Mouse (Mus musculus) limb, embryonic 13.5 days (tissue): ENCODE data around the gene Cubn. TPM values are rescaled to one million over a fixed set of nuclear protein-coding genes. Genes with fewer than 3 reads are reported as not detected.

Source experiments
- ATAC-seq: fragments of 200-750 bp; cut with Nextera tagmentation; 2 replicates; pipeline ENCODE4 v1.8.0; 2017; ENCODE audit warnings: low read depth, moderate number of reproducible peaks, moderate TSS enrichment; ENCODE audit not compliant: low FRiP score
- H3K27ac ChIP-seq: fragments of 300-500 bp; sonication (generic); 2 replicates; pipeline ENCODE4 v1.5.1; 2015; ENCODE audit warnings: inconsistent platforms, mild to moderate bottlenecking, moderate library complexity
- H3K27me3 ChIP-seq: fragments of 300-500 bp; sonication (generic); 2 replicates; pipeline ENCODE4 v1.6.1; 2015; ENCODE audit warnings: mild to moderate bottlenecking, inconsistent platforms
- H3K36me3 ChIP-seq: fragments of 300-500 bp; sonication (generic); 2 replicates; pipeline ENCODE4 v1.6.1; 2015; ENCODE audit warnings: inconsistent platforms, mild to moderate bottlenecking, moderate library complexity
- H3K4me1 ChIP-seq: fragments of 300-500 bp; sonication (generic); 2 replicates; pipeline ENCODE4 v1.6.1; 2015; ENCODE audit warnings: inconsistent platforms
- H3K4me2 ChIP-seq: fragments of 300-500 bp; sonication (generic); replicated peaks from 2 replicates; pipeline ENCODE4 v1.6.1; 2015; ENCODE audit warnings: inconsistent platforms, mild to moderate bottlenecking, moderate library complexity
- H3K4me3 ChIP-seq: fragments of 300-500 bp; sonication (generic); 2 replicates; pipeline ENCODE4 v1.5.1; 2015; ENCODE audit warnings: moderate library complexity, mild to moderate bottlenecking, inconsistent platforms
- H3K9ac ChIP-seq: fragments of 300-500 bp; sonication (generic); 2 replicates; pipeline ENCODE4 v1.6.1; 2015; ENCODE audit warnings: mild to moderate bottlenecking, inconsistent platforms
- H3K9me3 ChIP-seq: fragments of 300-500 bp; sonication (generic); 2 replicates; pipeline ENCODE4 v1.6.1; 2016; ENCODE audit warnings: inconsistent platforms
- WGBS: fragments of 180-500 bp; shearing (Covaris S2); methylation state at CpG from one replicate; pipeline ENCODE4 v1.1.7; 2015; 5-methylcytosine and 5-hydroxymethylcytosine counted together
- polyA plus RNA-seq: library from polyadenylated mRNA; unstranded; fragments of >200 nt; fragmentation: Nextera tagmentation; extraction: Ambion mirVana; gene quantifications from 2 replicates; pipeline ENCODE4 v1.2.1, GENCODE M21; 2015

Cubn gene
- polyA plus RNA-seq, 1 experiment from 2014 or later: 0.19 TPM

DNA sequence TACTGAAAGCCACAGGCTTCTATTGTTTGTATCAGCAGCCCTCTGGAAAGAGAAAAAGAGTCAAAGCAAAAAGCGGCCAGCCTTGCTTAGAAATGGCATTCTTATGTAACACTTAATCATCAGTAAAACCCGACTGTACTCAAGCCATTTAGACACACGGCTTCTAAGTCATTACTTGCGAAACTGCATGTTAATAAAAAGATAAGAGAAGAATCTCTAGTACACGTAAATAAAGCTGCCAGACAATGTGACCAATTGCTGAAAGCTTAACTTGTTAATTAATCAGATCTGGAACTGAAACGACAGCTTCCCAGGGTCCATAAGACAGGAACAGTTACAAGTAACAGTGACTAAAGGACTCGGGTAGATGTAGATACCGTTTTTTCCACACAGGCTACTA lies 30.5 kb upstream of the Cubn start:
- Histone ChIP-seq H3K9ac (no peak overlapping the region), H3K4me3 (no peak overlapping the region), H3K36me3 (peaks cover 10% of the 10 kb centered on the region), H3K4me1 (no peaks in the 10 kb centered on the region), H3K27ac (no peak overlapping the region), H3K27me3 (no peaks in the 10 kb centered on the region), H3K4me2 (no peak overlapping the region), H3K9me3 (no peaks in the 10 kb centered on the region)
- no peak for ATAC-seq
- WGBS: 49% methylated on average over 8 of the region's 8 CpGs

DNA sequence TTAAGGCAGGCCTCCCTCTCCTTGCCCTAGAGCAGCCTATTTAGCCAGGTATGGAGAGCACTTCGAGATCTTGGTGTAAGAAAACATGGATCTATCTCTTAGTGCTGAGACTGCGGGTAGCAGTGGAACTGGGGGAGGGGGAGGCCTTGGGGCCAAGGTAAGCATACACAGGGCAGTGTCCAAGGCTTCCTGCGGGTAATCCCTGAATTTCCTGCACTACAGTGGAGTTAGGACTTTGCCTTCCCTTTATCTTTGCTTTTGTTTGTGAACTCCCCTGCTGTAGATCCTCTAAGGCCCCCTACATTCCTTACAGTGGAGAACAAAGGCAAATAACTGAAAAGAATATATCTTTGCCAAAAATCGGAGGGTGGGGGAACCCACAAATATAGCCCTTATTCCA lies 23.3 kb upstream of the Cubn start:
- no peaks in the 10 kb centered on the region for H3K4me1 ChIP-seq
- no peak overlapping the region for H3K4me3 ChIP-seq
- no peak overlapping the region for H3K9ac ChIP-seq
- peaks cover 19% of the 10 kb centered on the region for H3K36me3 ChIP-seq
- no peak overlapping the region for H3K27ac ChIP-seq
- ATAC-seq: no peak
- 74% methylated on average over 4 of the region's 4 CpGs for WGBS
- no peaks in the 10 kb centered on the region for H3K9me3 ChIP-seq
- no peaks in the 10 kb centered on the region for H3K27me3 ChIP-seq
- H3K4me2 ChIP-seq: no peak overlapping the region

DNA sequence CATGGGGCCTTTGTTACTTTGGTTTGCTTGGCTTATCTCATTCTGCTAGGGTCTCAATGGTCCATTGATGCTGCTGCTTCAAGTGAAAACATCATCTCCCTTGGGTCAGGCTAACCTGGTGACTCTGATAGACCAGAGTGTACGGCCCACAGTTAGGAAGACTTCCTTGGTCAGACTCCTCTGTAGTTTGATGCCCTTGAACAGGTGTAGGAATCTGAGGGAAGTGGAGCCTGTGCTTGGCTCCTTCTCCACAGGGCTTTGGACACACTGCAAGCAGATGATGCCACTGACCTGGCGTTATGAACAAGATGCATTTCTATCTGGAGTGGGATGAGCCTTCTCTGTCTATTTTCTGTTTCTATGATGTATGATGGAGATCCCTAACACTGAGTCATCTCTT lies 11.1 kb upstream of the Cubn start:
- H3K4me1 ChIP-seq: peaks cover 5% of the 10 kb centered on the region; the same call in 1 of the 2 replicates
- no peak overlapping the region for H3K9ac ChIP-seq
- no peak overlapping the region for H3K4me2 ChIP-seq
- no peak overlapping the region for H3K27ac ChIP-seq
- no peak overlapping the region for H3K4me3 ChIP-seq
- ATAC-seq: no peak
- 86% methylated on average over 2 of the region's 2 CpGs for WGBS
- H3K27me3 ChIP-seq: no peaks in the 10 kb centered on the region
- no peaks in the 10 kb centered on the region for H3K9me3 ChIP-seq
- no peaks in the 10 kb centered on the region for H3K36me3 ChIP-seq

DNA sequence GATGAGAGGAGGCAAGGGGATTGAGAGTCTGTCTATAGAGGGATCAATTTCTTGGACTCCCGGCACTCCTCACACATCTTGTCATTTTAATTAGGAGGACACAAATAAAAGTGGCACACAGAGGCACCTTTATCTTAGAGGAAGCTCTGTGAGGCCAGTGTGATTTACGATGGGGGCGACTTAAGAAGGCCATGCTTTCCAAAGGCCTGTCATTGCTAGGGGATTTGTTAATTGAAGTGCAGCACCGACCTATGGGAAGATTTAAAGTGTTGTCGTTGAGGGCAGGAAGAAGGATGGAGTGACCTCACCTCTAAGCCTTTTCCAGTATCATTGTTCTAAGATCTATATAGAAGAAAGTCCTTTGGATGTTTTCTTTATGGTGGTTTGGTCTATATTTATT lies 9.9 kb upstream of the Cubn start:
- H3K27ac ChIP-seq: no peak overlapping the region
- no peaks in the 10 kb centered on the region for H3K36me3 ChIP-seq
- no peaks in the 10 kb centered on the region for H3K9me3 ChIP-seq
- H3K27me3 ChIP-seq: no peaks in the 10 kb centered on the region
- no peak overlapping the region for H3K4me3 ChIP-seq
- WGBS: 19% methylated on average over 5 of the region's 5 CpGs
- no peak overlapping the region for H3K4me2 ChIP-seq
- H3K4me1 ChIP-seq: peaks cover 4% of the 10 kb centered on the region; the same call in 1 of the 2 replicates
- ATAC-seq: no peak
- no peak overlapping the region for H3K9ac ChIP-seq

DNA sequence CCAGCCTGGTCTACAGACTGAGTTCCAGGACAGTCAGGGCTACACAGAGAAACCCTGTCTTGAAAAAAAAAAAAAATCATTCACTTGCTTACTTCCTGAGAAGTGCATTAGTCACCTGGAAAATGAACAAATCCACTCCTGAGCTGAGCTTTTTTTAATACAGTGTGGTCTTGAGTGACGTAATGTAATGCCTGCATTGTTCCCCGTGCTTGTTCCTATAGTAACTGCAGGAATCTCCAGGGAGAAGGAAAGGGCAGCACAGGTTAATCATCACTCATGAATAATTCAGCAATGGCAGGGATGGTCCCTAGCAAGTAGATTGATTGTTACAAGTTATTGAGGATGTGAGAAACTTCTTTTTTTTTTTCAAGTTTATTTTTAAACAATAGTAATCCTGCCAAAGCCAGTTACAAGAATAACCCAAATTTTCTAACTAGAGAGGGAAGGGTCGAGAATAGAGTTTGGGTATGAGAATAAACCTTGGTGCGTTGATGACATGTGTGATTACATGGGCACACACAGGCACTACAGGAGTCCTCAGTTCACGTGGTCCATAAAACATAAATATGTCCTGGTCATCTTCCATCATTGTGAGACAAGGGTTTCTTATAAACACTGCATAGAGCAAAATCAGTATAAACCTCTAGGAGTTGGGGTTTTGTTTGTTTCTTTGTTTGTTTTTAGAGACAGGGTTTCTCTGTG lies 8.8 kb upstream of the Cubn start:
- no peak overlapping the region for H3K27ac ChIP-seq
- WGBS: 77% methylated on average over 5 of the region's 5 CpGs
- no peak overlapping the region for H3K4me3 ChIP-seq
- H3K9me3 ChIP-seq: no peaks in the 10 kb centered on the region
- H3K9ac ChIP-seq: no peak overlapping the region
- H3K27me3 ChIP-seq: no peaks in the 10 kb centered on the region
- H3K36me3 ChIP-seq: no peaks in the 10 kb centered on the region
- no peak overlapping the region for H3K4me2 ChIP-seq
- no peaks in the 10 kb centered on the region for H3K4me1 ChIP-seq
- ATAC-seq: no peak

DNA sequence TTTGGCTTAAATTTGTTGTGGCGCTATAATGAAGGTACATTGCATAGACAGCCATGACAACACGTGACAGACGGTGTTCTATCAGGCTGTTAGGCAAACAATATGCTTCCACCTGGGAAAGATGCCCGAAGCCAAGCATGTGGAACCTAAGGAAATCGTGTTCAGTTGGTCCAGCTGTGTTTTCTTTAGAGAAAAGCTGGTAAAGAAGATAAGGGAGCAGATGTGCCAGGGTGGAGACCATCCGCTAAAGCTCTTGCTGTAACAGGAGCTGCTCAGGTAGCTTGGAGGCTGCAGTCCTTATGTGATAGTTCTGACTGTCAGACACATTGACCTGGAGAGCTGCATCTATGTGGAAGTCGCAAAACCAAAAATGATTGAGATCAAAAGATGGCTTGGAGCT lies 7.6 kb upstream of the Cubn start:
- Histone ChIP-seq H3K9ac (no peak overlapping the region), H3K27ac (no peak overlapping the region), H3K4me3 (no peak overlapping the region), H3K4me1 (no peaks in the 10 kb centered on the region), H3K36me3 (no peaks in the 10 kb centered on the region), H3K27me3 (no peaks in the 10 kb centered on the region), H3K4me2 (no peak overlapping the region), H3K9me3 (no peaks in the 10 kb centered on the region)
- ATAC-seq: no peak
- 77% methylated on average over 7 of the region's 7 CpGs for WGBS

DNA sequence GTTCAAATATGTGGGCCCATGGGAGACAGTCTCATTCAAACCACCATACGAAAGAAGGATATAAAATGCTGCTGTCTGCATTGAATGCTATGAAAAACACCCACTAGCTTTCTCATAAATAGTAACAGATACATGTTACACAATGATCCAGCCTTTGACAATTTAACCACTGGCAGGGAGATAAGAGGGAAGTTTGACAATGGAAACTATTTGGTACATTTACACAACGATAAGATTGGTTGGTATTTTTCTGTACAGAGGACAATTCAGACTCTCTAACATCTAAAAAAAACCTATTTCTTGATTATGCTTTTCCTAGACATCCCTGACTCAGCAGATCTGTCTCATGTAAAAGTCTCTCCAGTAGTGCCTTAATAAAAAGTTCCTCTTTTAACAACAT lies 4.5 kb upstream of the Cubn start:
- H3K27me3 ChIP-seq: no peaks in the 10 kb centered on the region

DNA sequence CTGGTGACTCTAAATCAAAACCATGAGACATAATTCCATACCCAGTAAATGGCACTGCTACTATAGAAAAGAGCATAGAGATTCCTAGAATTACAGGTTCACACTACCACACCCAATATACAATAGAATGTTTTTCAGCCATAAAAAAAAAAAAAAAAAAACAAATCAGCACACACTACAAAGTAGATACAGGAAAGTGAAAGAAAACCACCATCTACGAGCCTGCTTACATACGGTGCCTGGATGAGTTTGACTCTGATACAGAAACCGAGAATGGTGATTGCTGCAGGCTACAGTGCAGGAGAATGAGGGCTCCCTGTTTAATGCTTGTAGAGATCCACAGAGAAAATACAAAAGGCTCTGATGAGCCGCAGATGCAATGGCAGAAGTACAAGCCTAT lies 1.3 kb upstream of the Cubn start:
- Histone ChIP-seq H3K9ac (no peak overlapping the region), H3K9me3 (no peaks in the 10 kb centered on the region), H3K27ac (no peak overlapping the region), H3K27me3 (no peaks in the 10 kb centered on the region), H3K36me3 (no peaks in the 10 kb centered on the region), H3K4me1 (peaks cover 12% of the 10 kb centered on the region; the same call in 1 of the 2 replicates), H3K4me2 (no peak overlapping the region), H3K4me3 (no peak overlapping the region)
- ATAC-seq: no peak
- 71% methylated on average over 4 of the region's 4 CpGs for WGBS

More for the DNA sequence above, 4.5 kb upstream of the Cubn start:
- ATAC-seq: no peak
- Histone ChIP-seq H3K9me3 (no peaks in the 10 kb centered on the region), H3K4me1 (peaks cover 8% of the 10 kb centered on the region; the same call in 1 of the 2 replicates), H3K9ac (no peak overlapping the region), H3K36me3 (no peaks in the 10 kb centered on the region), H3K4me3 (no peak overlapping the region), H3K27ac (no peak overlapping the region), H3K4me2 (no peak overlapping the region)
- 68% methylated on average over 2 of the region's 2 CpGs for WGBS

DNA sequence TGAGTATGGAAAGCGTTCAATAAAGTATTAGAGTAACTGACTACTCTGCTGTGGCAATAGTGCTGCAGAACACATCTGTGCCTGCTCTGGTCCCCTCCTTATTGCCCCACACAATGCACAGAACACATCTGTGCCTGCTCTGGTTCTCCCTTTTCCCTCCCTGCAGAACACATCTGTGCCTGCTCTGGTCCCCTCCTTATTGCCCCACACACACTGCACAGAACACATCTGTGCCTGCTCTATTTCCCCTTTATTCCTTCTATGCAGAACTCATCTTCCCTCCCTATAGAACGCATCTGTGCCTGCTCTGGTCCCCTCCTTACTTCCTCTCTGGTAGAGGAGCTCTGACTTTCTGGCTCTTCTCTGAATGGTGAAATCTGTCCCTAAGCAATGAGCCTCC lies 1.1 kb downstream of the Cubn start:
- Histone ChIP-seq H3K9ac (no peak overlapping the region), H3K9me3 (no peaks in the 10 kb centered on the region), H3K27ac (no peak overlapping the region; the same call in 1 of the 2 replicates), H3K27me3 (no peaks in the 10 kb centered on the region), H3K4me1 (peaks cover 12% of the 10 kb centered on the region; the same call in 1 of the 2 replicates), H3K36me3 (no peaks in the 10 kb centered on the region), H3K4me2 (no peak overlapping the region), H3K4me3 (no peak overlapping the region)
- 69% methylated on average over 2 of the region's 2 CpGs for WGBS
- 0 out of 2 replicates have a peak, but pooled peaks have one; percentile 51 for ATAC-seq

DNA sequence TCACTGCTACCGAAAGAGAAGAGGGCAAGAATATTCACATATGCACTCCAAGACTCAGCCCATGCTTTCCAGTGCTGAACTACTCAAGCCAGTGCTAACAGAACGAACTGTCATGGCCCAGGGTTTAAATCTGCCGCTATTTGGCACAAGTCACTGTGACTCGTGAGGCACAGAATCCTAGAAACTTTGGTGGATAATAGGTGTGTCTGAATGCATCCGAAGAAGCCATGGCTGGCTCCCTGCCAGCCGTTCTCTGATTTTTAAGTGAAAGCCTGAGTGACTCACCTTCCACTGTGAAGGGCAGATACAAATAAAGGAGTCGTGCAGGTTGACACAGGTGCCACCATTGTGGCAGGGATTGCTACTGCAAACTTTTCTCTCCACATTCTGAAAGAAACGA lies 5.1 kb downstream of the Cubn start:
- H3K4me3 ChIP-seq: no peak overlapping the region
- H3K36me3 ChIP-seq: no peaks in the 10 kb centered on the region
- WGBS: 78% methylated on average over 8 of the region's 8 CpGs
- H3K27ac ChIP-seq: no peak overlapping the region
- H3K9me3 ChIP-seq: no peaks in the 10 kb centered on the region
- H3K9ac ChIP-seq: no peak overlapping the region
- no peak for ATAC-seq
- 0 out of 2 replicates have a peak, but pooled peaks cover 6% of the 10 kb centered on the region for H3K4me1 ChIP-seq
- H3K4me2 ChIP-seq: no peak overlapping the region
- no peaks in the 10 kb centered on the region for H3K27me3 ChIP-seq

DNA sequence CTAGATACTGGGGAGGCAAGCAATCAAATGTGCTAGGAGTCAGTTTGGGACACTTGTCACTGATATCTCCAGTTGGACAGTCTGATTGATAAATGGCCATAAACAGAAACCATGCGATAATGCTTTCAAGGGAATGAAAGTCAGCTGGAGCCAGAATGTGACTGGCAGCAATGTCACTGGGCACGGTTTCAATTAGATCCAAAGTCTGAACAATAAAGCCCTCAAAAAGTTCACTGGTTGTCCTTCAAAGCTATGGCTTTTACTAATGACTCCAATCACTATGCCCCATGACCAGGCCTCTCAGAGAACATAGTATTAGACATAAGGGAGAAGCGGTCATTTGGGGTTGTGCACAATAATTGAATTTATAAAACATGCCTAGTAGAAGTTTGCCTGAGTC lies 7.0 kb downstream of the Cubn start:
- WGBS: 64% methylated on average over 3 of the region's 3 CpGs

DNA sequence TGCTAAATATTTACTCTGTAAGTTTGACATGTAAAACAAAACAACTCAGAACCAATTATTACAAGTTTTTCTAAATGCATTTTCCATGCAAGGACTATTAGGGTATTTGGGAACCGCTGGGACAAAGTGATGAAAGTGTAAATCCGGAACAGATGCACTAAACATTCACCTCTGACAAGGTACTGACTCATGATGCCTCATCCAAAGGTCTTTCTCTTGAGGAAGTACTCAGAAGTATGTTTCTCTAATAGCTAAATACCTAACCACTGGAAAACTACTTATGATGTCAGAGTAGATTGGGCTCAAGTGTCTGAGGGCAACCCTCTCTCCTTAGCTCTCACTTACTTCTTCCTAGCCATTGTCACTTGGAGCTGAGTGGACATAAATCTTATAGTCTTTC lies 10.9 kb downstream of the Cubn start:
- 65% methylated on average over 2 of the region's 2 CpGs for WGBS
- Histone ChIP-seq H3K27me3 (no peaks in the 10 kb centered on the region), H3K36me3 (no peaks in the 10 kb centered on the region), H3K4me2 (no peak overlapping the region), H3K9me3 (no peaks in the 10 kb centered on the region), H3K4me3 (no peak overlapping the region), H3K4me1 (no peaks in the 10 kb centered on the region), H3K27ac (no peak overlapping the region), H3K9ac (no peak overlapping the region)
- no peak for ATAC-seq

More for the DNA sequence above, 7.0 kb downstream of the Cubn start:
- H3K36me3 ChIP-seq: no peaks in the 10 kb centered on the region
- H3K4me2 ChIP-seq: no peak overlapping the region
- H3K9me3 ChIP-seq: no peaks in the 10 kb centered on the region
- H3K9ac ChIP-seq: no peak overlapping the region
- ATAC-seq: no peak
- H3K27me3 ChIP-seq: no peaks in the 10 kb centered on the region
- no peaks in the 10 kb centered on the region for H3K4me1 ChIP-seq
- H3K4me3 ChIP-seq: no peak overlapping the region
- no peak overlapping the region for H3K27ac ChIP-seq

DNA sequence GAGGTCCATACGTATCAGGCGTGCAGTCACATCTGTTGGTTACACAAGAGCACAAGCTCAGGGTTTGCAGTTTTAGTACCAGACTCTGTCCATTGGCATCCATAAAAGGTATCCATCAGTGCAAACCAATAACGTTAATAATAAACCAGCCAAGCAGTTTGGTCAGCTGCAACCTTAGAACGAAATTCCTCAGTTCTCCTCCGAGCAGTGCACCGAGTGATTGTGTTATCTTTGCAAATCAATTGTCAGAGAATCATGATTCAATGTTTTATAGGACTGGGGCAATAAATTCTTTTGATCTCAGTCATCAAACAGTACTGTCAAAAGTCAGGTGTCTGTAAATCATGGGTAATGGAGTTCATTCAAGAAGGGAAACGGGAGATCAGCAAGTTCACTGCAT lies 12.4 kb downstream of the Cubn start:
- Histone ChIP-seq H3K9ac (no peak overlapping the region), H3K27ac (no peak overlapping the region), H3K36me3 (no peaks in the 10 kb centered on the region), H3K27me3 (no peaks in the 10 kb centered on the region), H3K4me1 (no peaks in the 10 kb centered on the region), H3K4me3 (no peak overlapping the region), H3K4me2 (no peak overlapping the region), H3K9me3 (no peaks in the 10 kb centered on the region)
- WGBS: 63% methylated on average over 7 of the region's 7 CpGs
- ATAC-seq: no peak
